In the genomic region with DNA sequence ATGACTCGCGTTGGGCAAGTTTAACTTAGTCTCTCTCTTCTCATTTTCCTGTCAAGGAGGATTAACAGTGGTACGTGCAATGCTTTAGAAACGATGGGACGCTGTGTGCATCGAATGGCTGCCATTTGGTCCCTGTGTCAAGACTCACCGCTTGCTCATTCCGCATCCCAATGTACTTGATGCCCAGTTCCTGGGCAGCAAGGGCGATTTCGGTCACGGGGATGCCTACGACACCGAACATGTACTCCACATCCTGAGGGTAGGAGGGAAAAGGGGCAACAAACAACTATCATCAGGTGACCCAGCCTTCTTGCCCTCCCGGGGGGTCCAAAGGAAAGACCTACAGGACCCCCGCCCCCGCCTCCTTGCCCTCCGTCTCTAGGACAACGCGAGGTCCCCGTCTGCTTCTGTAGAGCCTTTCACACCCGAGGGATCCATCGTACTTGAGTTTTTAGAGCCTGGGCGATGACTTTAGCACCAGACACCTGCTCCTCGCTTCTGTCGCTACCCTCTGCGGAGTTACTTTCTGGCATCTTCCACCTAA, we compare ENCODE assay signal across 7 mouse cellular contexts. TPM values are rescaled to one million over a fixed set of nuclear protein-coding genes. Genes with fewer than 3 reads are reported as not detected.
A peak's percentile ranks its signal among the peaks of the same experiment; 100 is the strongest.
DNase-seq lines count a peak whose midpoint lies in the region; ATAC-seq and TF ChIP-seq lines count a peak whose summit lies in the region.

A gene (minus strand): TSS at position 533 of the 544 bp plus-strand sequence.

- H3K9ac ChIP-seq in lung, postnatal 0 days (replicated peaks; ENCODE audit: low read depth), result peak within 1 kb of the TSS; percentile 64
- peak within 1 kb of the TSS; percentile 67 for H3K9ac ChIP-seq in embryonic facial prominence, embryonic 15.5 days
- H3K9ac ChIP-seq in intestine, embryonic 15.5 days, result peak within 1 kb of the TSS; percentile 69
- peak within 1 kb of the TSS; percentile 70 for H3K9ac ChIP-seq in midbrain, postnatal 0 days (replicated peaks; ENCODE audit: low read length, poor library complexity, severe bottlenecking)

- no peaks in the 10 kb centered on the region for H3K9me3 ChIP-seq in lung, postnatal 0 days (ENCODE audit: low read length)
- no peaks in the 10 kb centered on the region for H3K9me3 ChIP-seq in embryonic facial prominence, embryonic 15.5 days (replicated peaks)
- no peaks in the 10 kb centered on the region for H3K9me3 ChIP-seq in intestine, embryonic 15.5 days
- no peaks in the 10 kb centered on the region for H3K9me3 ChIP-seq in midbrain, postnatal 0 days (ENCODE audit: low read length)

- DNase-seq in lung, postnatal 0 days (ENCODE audit: low spot score), result peak; percentile 41
- no peak for DNase-seq in lung, postnatal 25 days (ENCODE audit: low spot score)
- peak; percentile 28 for DNase-seq in midbrain, postnatal 0 days (ENCODE audit: low spot score)
- DNase-seq in ovary, postnatal 14 days (ENCODE audit: low spot score), result no peak
- DNase-seq in urinary bladder, postnatal 36 days (ENCODE audit: low spot score in 2 of 2), result no peak

- no peaks in the 10 kb centered on the region for H3K27me3 ChIP-seq in lung, postnatal 0 days (replicated peaks; ENCODE audit: insufficient read depth, low read length)
- no peaks in the 10 kb centered on the region for H3K27me3 ChIP-seq in embryonic facial prominence, embryonic 15.5 days
- H3K27me3 ChIP-seq in intestine, embryonic 15.5 days (replicated peaks), result no peaks in the 10 kb centered on the region
- H3K27me3 ChIP-seq in midbrain, postnatal 0 days (ENCODE audit: insufficient read depth, low read length), result no peaks in the 10 kb centered on the region

- TF ChIP-seq CTCF in lung, postnatal 0 days (IDR thresholded peaks at IDR 0.05), result no peak
- TF ChIP-seq CTCF in midbrain, postnatal 0 days (IDR thresholded peaks at IDR 0.05), result no peak

- ATAC-seq in lung, postnatal 0 days, result peak; percentile 8
- peak; percentile 34 for ATAC-seq in embryonic facial prominence, embryonic 15.5 days (ENCODE audit: insufficient number of reproducible peaks, low FRiP score, low TSS enrichment, low read depth)
- ATAC-seq in intestine, embryonic 15.5 days, result peak; percentile 30
- ATAC-seq in midbrain, postnatal 0 days (ENCODE audit: low FRiP score), result peak; percentile 47

- H3K4me1 ChIP-seq in lung, postnatal 0 days (ENCODE audit: insufficient read depth, low read depth, low read length), result peaks cover 13% of the 10 kb centered on the region; the same call in 1 of the 2 replicates
- peaks cover 14% of the 10 kb centered on the region for H3K4me1 ChIP-seq in embryonic facial prominence, embryonic 15.5 days
- H3K4me1 ChIP-seq in intestine, embryonic 15.5 days (replicated peaks), result peaks cover 7% of the 10 kb centered on the region
- 0 out of 2 replicates have a peak, but pooled peaks cover 6% of the 10 kb centered on the region for H3K4me1 ChIP-seq in midbrain, postnatal 0 days (ENCODE audit: insufficient read depth, low read length)

- 3% methylated on average over 26 of the region's 26 CpGs for WGBS in lung, postnatal 0 days
- 3% methylated on average over 26 of the region's 26 CpGs for WGBS in embryonic facial prominence, embryonic 15.5 days
- WGBS in intestine, embryonic 15.5 days, result 3% methylated on average over 26 of the region's 26 CpGs
- 1% methylated on average over 25 of the region's 26 CpGs for WGBS in midbrain, postnatal 0 days

- H3K27ac ChIP-seq in lung, postnatal 0 days (ENCODE audit: low read length), result peak within 1 kb of the TSS; percentile 38; the same call in 1 of the 2 replicates
- peak within 1 kb of the TSS; percentile 93 for H3K27ac ChIP-seq in embryonic facial prominence, embryonic 15.5 days (replicated peaks)
- H3K27ac ChIP-seq in intestine, embryonic 15.5 days, result peak within 1 kb of the TSS; percentile 85
- H3K27ac ChIP-seq in midbrain, postnatal 0 days (ENCODE audit: low read depth, low read length), result peak within 1 kb of the TSS; percentile 78

- H3K4me2 ChIP-seq in lung, postnatal 0 days (replicated peaks; ENCODE audit: low read depth, low read length), result peak within 1 kb of the TSS; percentile 82
- H3K4me2 ChIP-seq in embryonic facial prominence, embryonic 15.5 days (replicated peaks), result peak within 1 kb of the TSS; percentile 87
- peak within 1 kb of the TSS; percentile 90 for H3K4me2 ChIP-seq in intestine, embryonic 15.5 days (replicated peaks)
- peak within 1 kb of the TSS; percentile 98 for H3K4me2 ChIP-seq in midbrain, postnatal 0 days (ENCODE audit: low read depth, low read length, poor library complexity, severe bottlenecking)

- no peak for TF ChIP-seq EP300 in lung, postnatal 0 days (IDR thresholded peaks at IDR 0.05)

- H3K4me3 ChIP-seq in lung, postnatal 0 days (ENCODE audit: low read depth, low read length), result peak within 1 kb of the TSS; percentile 70
- peak within 1 kb of the TSS; percentile 87 for H3K4me3 ChIP-seq in embryonic facial prominence, embryonic 15.5 days (replicated peaks)
- peak within 1 kb of the TSS; percentile 63 for H3K4me3 ChIP-seq in intestine, embryonic 15.5 days (replicated peaks)
- peak within 1 kb of the TSS; percentile 64 for H3K4me3 ChIP-seq in midbrain, postnatal 0 days (ENCODE audit: low read depth, low read length)

- H3K36me3 ChIP-seq in lung, postnatal 0 days (ENCODE audit: insufficient read depth, low read length), result no peaks in the 10 kb centered on the region
- no peaks in the 10 kb centered on the region for H3K36me3 ChIP-seq in embryonic facial prominence, embryonic 15.5 days
- H3K36me3 ChIP-seq in intestine, embryonic 15.5 days, result no peaks in the 10 kb centered on the region
- H3K36me3 ChIP-seq in midbrain, postnatal 0 days (ENCODE audit: insufficient read depth, low read length), result no peaks in the 10 kb centered on the region

RNA-seq across cellular contexts. Expression of the gene that starts here (rescaled TPM):
- 1.7 and 1.9 TPM in 2 replicates for polyA plus RNA-seq in lung, postnatal 0 days (2015; fragmentation: Nextera tagmentation; extraction: Ambion mirVana)
- polyA plus RNA-seq in embryonic facial prominence, embryonic 15.5 days (2015; fragmentation: Nextera tagmentation; extraction: Ambion mirVana), result 2.5 and 3.8 TPM in 2 replicates
- polyA plus RNA-seq in intestine, embryonic 15.5 days (2015; fragmentation: Nextera tagmentation; extraction: Ambion mirVana), result 1.3 TPM in 1 of 2 replicates, not detected in the other
- total RNA-seq in midbrain, postnatal 0 days (2014; rRNA removed), result not detected in 2 replicates
- not detected in 2 replicates for polyA plus RNA-seq in midbrain, postnatal 0 days (2015; fragmentation: Nextera tagmentation; extraction: Ambion mirVana)

Comparison
In these comparisons a context has a peak if more than half of its experiments do, and no peak if none do; other contexts are left out.
1. Peak in DNase-seq, ATAC-seq, H3K4me3 ChIP-seq, H3K27ac ChIP-seq, H3K9ac ChIP-seq and H3K4me2 ChIP-seq in midbrain, postnatal 0 days; RNA of the gene not detected or under 1 TPM.
2. H3K27ac ChIP-seq: peak in every context shown above with its lines; median percentile 93 in embryonic facial prominence, embryonic 15.5 days; 85 in intestine, embryonic 15.5 days; 78 in midbrain, postnatal 0 days; 38 in lung, postnatal 0 days.